Mouse (Mus musculus): ENCODE measurements around the gene Crhbp. TPM values are rescaled to one million over a fixed set of nuclear protein-coding genes. Genes with fewer than 3 reads are reported as not detected.

Gene Crhbp
- polyA plus RNA-seq, 1 experiment from 2014 or later, result not detected

DNA sequence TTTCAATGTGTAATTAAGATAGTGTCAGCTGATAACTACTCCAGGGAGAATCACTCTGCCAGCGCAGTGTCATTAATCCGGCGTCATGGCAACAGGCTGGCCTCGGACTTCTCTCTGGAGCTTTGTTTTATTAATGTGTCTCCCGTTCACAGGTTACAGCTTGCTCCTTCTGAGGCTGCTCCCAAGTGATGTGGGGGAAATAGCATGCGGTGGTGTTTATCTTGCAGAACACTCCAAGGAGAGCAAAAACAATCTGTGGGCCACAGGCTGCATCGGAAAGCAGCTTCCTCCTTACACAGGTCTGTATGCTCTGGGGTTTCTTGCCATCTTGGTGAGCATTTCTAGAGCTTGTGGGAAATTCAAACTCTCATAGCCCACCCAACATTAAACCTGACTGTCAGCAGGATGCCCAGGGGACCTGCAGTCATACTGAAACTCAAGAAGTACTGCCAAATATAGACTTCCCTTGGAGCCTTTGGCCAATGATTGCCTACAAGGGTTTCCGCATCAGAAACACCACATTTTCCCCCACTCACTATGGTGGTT is 25.4 kb downstream of the Crhbp start:
- no peaks in the 10 kb centered on the region for H3K9me3 ChIP-seq (replicated peaks)
- WGBS (ENCODE audit: insufficient replicate concordance), result 31% methylated on average over 8 of the region's 8 CpGs
- no peak overlapping the region for H3K27ac ChIP-seq
- ATAC-seq (ENCODE audit: low read depth) (no peak), DNase-seq (no peak)
- H3K4me1 ChIP-seq (replicated peaks), result 0 out of 2 replicates have a peak, but pooled peaks cover 4% of the 10 kb centered on the region
- no peak overlapping the region for H3K4me2 ChIP-seq
- H3K9ac ChIP-seq, result no peak overlapping the region
- no peaks in the 10 kb centered on the region for H3K36me3 ChIP-seq
- H3K4me3 ChIP-seq (replicated peaks), result no peak overlapping the region
- H3K27me3 ChIP-seq, result peaks cover 9% of the 10 kb centered on the region; the same call in 1 of the 2 replicates

GRCm38 (mm10) chr13:95418575-95419203 is 26.0 kb downstream of the Crhbp start:
- Histone ChIP-seq H3K4me3 (replicated peaks) (no peak overlapping the region), H3K9ac (no peak overlapping the region), H3K27ac (no peak overlapping the region), H3K4me2 (no peak overlapping the region), H3K9me3 (replicated peaks) (no peaks in the 10 kb centered on the region), H3K4me1 (replicated peaks) (0 out of 2 replicates have a peak, but pooled peaks cover 4% of the 10 kb centered on the region), H3K36me3 (no peaks in the 10 kb centered on the region), H3K27me3 (peaks cover 9% of the 10 kb centered on the region; the same call in 1 of the 2 replicates)
- DNase-seq (no peak), ATAC-seq (ENCODE audit: low read depth) (no peak)
- WGBS (ENCODE audit: insufficient replicate concordance), result 48% methylated on average over 6 of the region's 6 CpGs

DNA sequence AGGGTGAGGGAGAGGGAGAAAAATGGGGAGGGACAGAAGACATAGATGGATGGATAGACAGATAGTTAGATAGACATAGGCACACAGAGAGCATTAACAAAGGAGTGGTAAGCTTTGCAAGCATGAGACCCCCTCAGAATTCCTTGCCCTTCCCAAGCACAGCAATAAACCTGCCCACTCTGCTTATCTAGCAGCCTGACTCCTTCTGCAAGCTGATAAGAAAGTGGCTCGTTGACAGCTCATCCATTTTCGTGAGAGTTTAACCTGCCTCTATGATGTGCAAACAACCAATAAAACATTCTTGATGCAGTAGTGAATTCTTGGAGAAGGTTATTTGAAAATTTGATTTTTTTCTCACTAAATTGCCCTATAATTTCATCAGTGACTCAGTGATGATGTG is 32.5 kb downstream of the Crhbp start:
- Histone ChIP-seq H3K36me3 (no peaks in the 10 kb centered on the region), H3K27me3 (no peaks in the 10 kb centered on the region), H3K4me2 (no peak overlapping the region), H3K9me3 (replicated peaks) (no peaks in the 10 kb centered on the region), H3K9ac (no peak overlapping the region), H3K4me3 (replicated peaks) (no peak overlapping the region), H3K27ac (no peak overlapping the region), H3K4me1 (replicated peaks) (peaks cover 9% of the 10 kb centered on the region)
- ATAC-seq (ENCODE audit: low read depth), result peak; percentile 31; the same call in 1 of the 2 replicates
- DNase-seq, result no peak
- WGBS (ENCODE audit: insufficient replicate concordance), result 1% methylated on average over 2 of the region's 2 CpGs

- WGBS (ENCODE audit: insufficient replicate concordance), result 74% methylated on average over 7 of the region's 7 CpGs
- ATAC-seq (ENCODE audit: low read depth), result no peak
- no peak overlapping the region for H3K9ac ChIP-seq
These were observed 51.5 kb downstream of the Crhbp start for GRCm38 (mm10) chr13:95393242-95393641.

GRCm38 (mm10) chr13:95389866-95390865 is 54.6 kb downstream of the Crhbp start:
- no peak for ATAC-seq (ENCODE audit: low read depth)

More at GRCm38 (mm10) chr13:95393242-95393641, 51.5 kb downstream of the Crhbp start:
- no peaks in the 10 kb centered on the region for H3K27me3 ChIP-seq
- no peak overlapping the region for H3K27ac ChIP-seq
- H3K36me3 ChIP-seq, result no peaks in the 10 kb centered on the region
- H3K4me1 ChIP-seq (replicated peaks), result 0 out of 2 replicates have a peak, but pooled peaks cover 2% of the 10 kb centered on the region
- peaks cover 13% of the 10 kb centered on the region for H3K9me3 ChIP-seq (replicated peaks)
- no peak overlapping the region for H3K4me2 ChIP-seq
- DNase-seq, result no peak
- no peak overlapping the region for H3K4me3 ChIP-seq (replicated peaks)

DNA sequence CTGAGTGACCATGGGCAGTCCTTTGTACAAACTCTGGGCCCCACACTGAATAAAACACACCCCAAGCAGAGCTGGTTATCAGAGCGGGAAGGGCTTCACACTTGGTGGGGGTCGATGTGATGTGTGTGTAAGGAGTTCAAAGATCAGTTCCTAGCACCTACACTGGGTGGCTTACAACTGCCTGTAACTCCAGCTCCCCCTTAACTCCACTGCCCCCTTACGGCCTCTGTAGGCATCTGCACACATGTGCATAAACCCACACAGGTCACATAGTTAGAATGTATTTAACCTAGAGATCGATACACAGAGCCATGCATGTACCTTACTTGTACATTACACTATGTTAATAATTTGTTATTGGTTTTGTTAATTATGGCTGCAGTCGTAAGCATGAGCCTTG is 56.5 kb downstream of the Crhbp start:
- Histone ChIP-seq H3K9ac (no peak overlapping the region), H3K4me2 (no peak overlapping the region), H3K4me3 (replicated peaks) (no peak overlapping the region), H3K27me3 (no peaks in the 10 kb centered on the region), H3K9me3 (replicated peaks) (no peaks in the 10 kb centered on the region), H3K27ac (no peak overlapping the region), H3K4me1 (replicated peaks) (0 out of 2 replicates have a peak, but pooled peaks cover 2% of the 10 kb centered on the region), H3K36me3 (no peaks in the 10 kb centered on the region)
- ATAC-seq (ENCODE audit: low read depth) (no peak), DNase-seq (no peak)
- WGBS (ENCODE audit: insufficient replicate concordance), result 68% methylated on average over 5 of the region's 5 CpGs

More at GRCm38 (mm10) chr13:95389866-95390865, 54.6 kb downstream of the Crhbp start:
- Histone ChIP-seq H3K27me3 (no peaks in the 10 kb centered on the region), H3K27ac (no peak overlapping the region), H3K36me3 (no peaks in the 10 kb centered on the region), H3K4me3 (replicated peaks) (no peak overlapping the region), H3K4me2 (no peak overlapping the region), H3K9me3 (replicated peaks) (0 out of 2 replicates have a peak, but pooled peaks cover 1% of the 10 kb centered on the region), H3K9ac (no peak overlapping the region), H3K4me1 (replicated peaks) (0 out of 2 replicates have a peak, but pooled peaks cover 2% of the 10 kb centered on the region)
- DNase-seq, result peak; percentile 32
- WGBS (ENCODE audit: insufficient replicate concordance), result 30% methylated on average over 24 of the region's 24 CpGs

DNA sequence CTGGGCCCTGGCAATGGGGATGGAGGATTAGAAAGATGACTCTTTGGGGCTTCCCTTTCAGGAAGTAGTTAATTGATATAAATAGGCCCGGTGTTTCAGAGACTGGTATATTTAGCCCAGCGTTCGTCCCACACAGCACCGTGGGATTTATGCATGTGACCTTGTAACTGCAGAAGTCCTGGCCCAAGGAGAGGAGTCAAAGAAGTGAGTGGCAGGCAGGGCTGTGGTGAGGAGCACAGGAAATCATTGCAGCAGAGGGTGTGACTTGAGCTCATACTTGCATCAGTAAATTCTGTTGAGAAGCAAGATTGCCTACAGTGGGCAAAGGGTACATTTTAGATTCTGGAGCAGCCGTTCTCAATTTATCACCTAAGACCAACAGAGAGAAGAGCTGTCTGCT is 62.3 kb downstream of the Crhbp start:
- H3K9me3 ChIP-seq (replicated peaks), result no peaks in the 10 kb centered on the region
- no peak overlapping the region for H3K9ac ChIP-seq
- no peaks in the 10 kb centered on the region for H3K4me1 ChIP-seq (replicated peaks)
- DNase-seq (no peak), ATAC-seq (ENCODE audit: low read depth) (no peak)
- H3K36me3 ChIP-seq, result no peaks in the 10 kb centered on the region
- WGBS (ENCODE audit: insufficient replicate concordance), result 34% methylated on average over 5 of the region's 5 CpGs
- H3K27me3 ChIP-seq, result no peaks in the 10 kb centered on the region
- no peak overlapping the region for H3K27ac ChIP-seq
- H3K4me2 ChIP-seq, result no peak overlapping the region
- H3K4me3 ChIP-seq (replicated peaks), result no peak overlapping the region

Other genes starting within 250 kb of the Crhbp start
- gene Pde8b, start 194.6 kb downstream of the Crhbp start, polyA plus RNA-seq (2015; fragmentation: Nextera tagmentation; extraction: Ambion mirVana), result 0.53 and 0.65 TPM in 2 replicates
- gene Zbed3, start 121.3 kb downstream of the Crhbp start, polyA plus RNA-seq (2015; fragmentation: Nextera tagmentation; extraction: Ambion mirVana), result 7.1 and 8.0 TPM in 2 replicates
- 19.8 and 22.1 TPM in 2 replicates for gene Aggf1, start 69.6 kb downstream of the Crhbp start, polyA plus RNA-seq (2015; fragmentation: Nextera tagmentation; extraction: Ambion mirVana)
- not detected in 2 replicates for gene S100z, start 33.8 kb upstream of the Crhbp start, polyA plus RNA-seq (2015; fragmentation: Nextera tagmentation; extraction: Ambion mirVana)
- gene F2rl1, start 80.3 kb upstream of the Crhbp start, polyA plus RNA-seq (2015; fragmentation: Nextera tagmentation; extraction: Ambion mirVana), result 0.22 and 0.32 TPM in 2 replicates
- 42.8 and 53.6 TPM in 2 replicates for gene F2r, start 173.6 kb upstream of the Crhbp start, polyA plus RNA-seq (2015; fragmentation: Nextera tagmentation; extraction: Ambion mirVana)

Measured in liver, embryonic 13.5 days (tissue).